Mouse (Mus musculus): Measurements from ENCODE around the gene Ubl5. TPM values are rescaled to one million over a fixed set of nuclear protein-coding genes. Genes with fewer than 3 reads are reported as not detected.
A peak's percentile ranks its signal among the peaks of the same experiment; 100 is the strongest.
"Not testable (repeated sequence)": the region's sequence is repeated elsewhere in the genome, so short reads cannot be mapped to it uniquely, and the experiment has no call there.

The Ubl5 gene
- polyA plus RNA-seq, 1 experiment from 2014 or later, result 578 TPM

- Histone ChIP-seq H3K36me3 (ENCODE audit: control insufficient read depth, insufficient read depth) (no peaks in the 10 kb centered on the region), H3K9me3 (ENCODE audit: control insufficient read depth) (no peaks in the 10 kb centered on the region), H3K27me3 (replicated peaks; ENCODE audit: control insufficient read depth, insufficient read depth, low read length) (0 out of 2 replicates have a peak, but pooled peaks cover 5% of the 10 kb centered on the region), H3K4me2 (replicated peaks; ENCODE audit: low read depth) (no peak overlapping the region), H3K4me1 (replicated peaks; ENCODE audit: control insufficient read depth, insufficient read depth, low read length) (no peaks in the 10 kb centered on the region), H3K9ac (ENCODE audit: low read depth, low read length) (no peak overlapping the region), H3K4me3 (ENCODE audit: low read depth, low read length) (no peak overlapping the region), H3K27ac (ENCODE audit: low read depth, low read length) (no peak overlapping the region)
- ATAC-seq, result no peak
- WGBS, result 38% methylated on average over 1 of the region's 1 CpGs
- no peak for TF ChIP-seq CTCF (IDR thresholded peaks at IDR 0.05; ENCODE audit: low read depth)
Observed at GRCm38 (mm10) chr9:20689403-20689802, 46.7 kb downstream of the Ubl5 start.

- Histone ChIP-seq H3K27ac (ENCODE audit: low read depth, low read length) (no peak overlapping the region), H3K4me3 (ENCODE audit: low read depth, low read length) (no peak overlapping the region), H3K27me3 (replicated peaks; ENCODE audit: control insufficient read depth, insufficient read depth, low read length) (0 out of 2 replicates have a peak, but pooled peaks cover 7% of the 10 kb centered on the region), H3K4me1 (replicated peaks; ENCODE audit: control insufficient read depth, insufficient read depth, low read length) (no peaks in the 10 kb centered on the region), H3K9me3 (ENCODE audit: control insufficient read depth) (no peaks in the 10 kb centered on the region), H3K9ac (ENCODE audit: low read depth, low read length) (no peak overlapping the region), H3K4me2 (replicated peaks; ENCODE audit: low read depth) (no peak overlapping the region), H3K36me3 (ENCODE audit: control insufficient read depth, insufficient read depth) (no peaks in the 10 kb centered on the region)
- no peak for TF ChIP-seq CTCF (IDR thresholded peaks at IDR 0.05; ENCODE audit: low read depth)
- WGBS, result 6% methylated on average over 4 of the region's 4 CpGs
- no peak for ATAC-seq
Observed at GRCm38 (mm10) chr9:20689913-20690312, 47.2 kb downstream of the Ubl5 start.

- not testable (repeated sequence) for ATAC-seq; H3K9ac ChIP-seq (ENCODE audit: low read depth, low read length); H3K4me2 ChIP-seq (replicated peaks; ENCODE audit: low read depth); H3K9me3 ChIP-seq (ENCODE audit: control insufficient read depth); H3K27me3 ChIP-seq (replicated peaks; ENCODE audit: control insufficient read depth, insufficient read depth, low read length); H3K27ac ChIP-seq (ENCODE audit: low read depth, low read length); H3K36me3 ChIP-seq (ENCODE audit: control insufficient read depth, insufficient read depth); H3K4me1 ChIP-seq (replicated peaks; ENCODE audit: control insufficient read depth, insufficient read depth, low read length); H3K4me3 ChIP-seq (ENCODE audit: low read depth, low read length)
- 74% methylated on average over 2 of the region's 2 CpGs for WGBS
Observed at GRCm38 (mm10) chr9:20690449-20690848, 47.8 kb downstream of the Ubl5 start.

GRCm38 (mm10) chr9:20692863-20693262 is 50.2 kb downstream of the Ubl5 start:
- Histone ChIP-seq H3K4me2 (replicated peaks; ENCODE audit: low read depth) (no peak overlapping the region), H3K4me1 (replicated peaks; ENCODE audit: control insufficient read depth, insufficient read depth, low read length) (no peaks in the 10 kb centered on the region), H3K36me3 (ENCODE audit: control insufficient read depth, insufficient read depth) (no peaks in the 10 kb centered on the region), H3K4me3 (ENCODE audit: low read depth, low read length) (no peak overlapping the region), H3K27ac (ENCODE audit: low read depth, low read length) (no peak overlapping the region), H3K9me3 (ENCODE audit: control insufficient read depth) (no peaks in the 10 kb centered on the region), H3K27me3 (replicated peaks; ENCODE audit: control insufficient read depth, insufficient read depth, low read length) (0 out of 2 replicates have a peak, but pooled peaks cover 7% of the 10 kb centered on the region), H3K9ac (ENCODE audit: low read depth, low read length) (no peak overlapping the region)
- TF ChIP-seq CTCF (IDR thresholded peaks at IDR 0.05; ENCODE audit: low read depth), result no peak
- 86% methylated on average over 3 of the region's 3 CpGs for whole genome bisulfite sequencing
- ATAC-seq, result no peak

- Histone ChIP-seq H3K36me3 (ENCODE audit: control insufficient read depth, insufficient read depth) (no peaks in the 10 kb centered on the region), H3K4me2 (replicated peaks; ENCODE audit: low read depth) (peak overlapping the region; percentile 56), H3K9me3 (ENCODE audit: control insufficient read depth) (no peaks in the 10 kb centered on the region), H3K9ac (ENCODE audit: low read depth, low read length) (no peak overlapping the region), H3K4me1 (replicated peaks; ENCODE audit: control insufficient read depth, insufficient read depth, low read length) (no peaks in the 10 kb centered on the region), H3K27ac (ENCODE audit: low read depth, low read length) (no peak overlapping the region), H3K27me3 (replicated peaks; ENCODE audit: control insufficient read depth, insufficient read depth, low read length) (0 out of 2 replicates have a peak, but pooled peaks cover 7% of the 10 kb centered on the region), H3K4me3 (ENCODE audit: low read depth, low read length) (peak overlapping the region; percentile 24)
- TF ChIP-seq CTCF (IDR thresholded peaks at IDR 0.05; ENCODE audit: low read depth), result no peak
- no peak for ATAC-seq
- WGBS, result 7% methylated on average over 25 of the region's 25 CpGs
Observed at GRCm38 (mm10) chr9:20694721-20695235, 52.1 kb downstream of the Ubl5 start.

DNA sequence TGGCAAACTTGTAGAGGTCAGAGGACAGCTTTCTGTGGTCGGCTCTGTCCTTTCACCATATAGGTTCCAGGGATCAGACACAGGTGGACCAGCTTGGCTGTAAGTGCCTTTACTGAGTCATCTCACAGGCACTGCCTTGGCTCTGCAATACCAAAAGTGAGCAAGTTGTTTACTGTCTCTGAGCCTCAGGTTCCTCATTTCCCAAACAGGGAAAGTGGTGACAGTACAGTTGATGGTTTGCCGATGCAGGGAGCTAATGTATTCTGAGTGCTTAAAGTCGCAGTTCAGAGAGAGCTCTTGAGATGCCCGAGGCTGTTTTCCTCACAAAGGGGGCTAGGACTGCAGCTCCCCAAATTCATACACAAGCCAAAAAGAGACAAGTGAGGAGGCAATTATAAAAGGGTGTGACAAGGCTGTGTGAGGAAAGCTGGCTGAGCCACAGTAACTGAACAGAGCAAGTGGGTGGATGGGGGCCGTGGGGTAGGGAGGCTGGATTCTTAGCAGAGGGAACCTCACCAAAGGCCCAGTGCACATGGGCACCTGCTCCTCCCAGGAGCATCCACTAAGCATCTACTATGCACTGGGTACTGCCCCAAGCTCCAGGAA is 53.5 kb downstream of the Ubl5 start:
- Histone ChIP-seq H3K36me3 (ENCODE audit: control insufficient read depth, insufficient read depth) (no peaks in the 10 kb centered on the region), H3K27me3 (replicated peaks; ENCODE audit: control insufficient read depth, insufficient read depth, low read length) (0 out of 2 replicates have a peak, but pooled peaks cover 7% of the 10 kb centered on the region), H3K4me1 (replicated peaks; ENCODE audit: control insufficient read depth, insufficient read depth, low read length) (no peaks in the 10 kb centered on the region), H3K9me3 (ENCODE audit: control insufficient read depth) (no peaks in the 10 kb centered on the region), H3K4me2 (replicated peaks; ENCODE audit: low read depth) (no peak overlapping the region), H3K4me3 (ENCODE audit: low read depth, low read length) (no peak overlapping the region), H3K9ac (ENCODE audit: low read depth, low read length) (no peak overlapping the region), H3K27ac (ENCODE audit: low read depth, low read length) (no peak overlapping the region)
- ATAC-seq, result no peak
- WGBS, result 71% methylated on average over 5 of the region's 5 CpGs
- no peak for TF ChIP-seq CTCF (IDR thresholded peaks at IDR 0.05; ENCODE audit: low read depth)

Other genes starting within 250 kb of the Ubl5 start
- 5.3 and 5.6 TPM in 2 replicates for gene Zfp26, start 182.7 kb upstream of the Ubl5 start, polyA plus RNA-seq (2015; fragmentation: Nextera tagmentation; extraction: Ambion mirVana)
- 8.5 and 9.4 TPM in 2 replicates for gene Zfp426, start 150.1 kb upstream of the Ubl5 start, polyA plus RNA-seq (2015; fragmentation: Nextera tagmentation; extraction: Ambion mirVana)
- gene Zfp266, start 121.5 kb upstream of the Ubl5 start, polyA plus RNA-seq (2015; fragmentation: Nextera tagmentation; extraction: Ambion mirVana), result 17.5 and 22.1 TPM in 2 replicates
- gene Zfp846, start 61.6 kb upstream of the Ubl5 start, polyA plus RNA-seq (2015; fragmentation: Nextera tagmentation; extraction: Ambion mirVana), result 5.2 and 5.7 TPM in 2 replicates
- 7.4 and 7.6 TPM in 2 replicates for gene Fbxl12, start 1.9 kb downstream of the Ubl5 start, polyA plus RNA-seq (2015; fragmentation: Nextera tagmentation; extraction: Ambion mirVana)
- gene Pin1, start 9.2 kb downstream of the Ubl5 start, polyA plus RNA-seq (2015; fragmentation: Nextera tagmentation; extraction: Ambion mirVana), result 27.1 and 27.2 TPM in 2 replicates
- 3.7 and 4.1 TPM in 2 replicates for gene Olfm2, start 103.5 kb downstream of the Ubl5 start, polyA plus RNA-seq (2015; fragmentation: Nextera tagmentation; extraction: Ambion mirVana)
- gene Col5a3, start 172.2 kb downstream of the Ubl5 start, polyA plus RNA-seq (2015; fragmentation: Nextera tagmentation; extraction: Ambion mirVana), result 1.2 and 1.9 TPM in 2 replicates
- not detected in 2 replicates for gene Rdh8, start 175.6 kb downstream of the Ubl5 start, polyA plus RNA-seq (2015; fragmentation: Nextera tagmentation; extraction: Ambion mirVana)
- 4.9 and 5.6 TPM in 2 replicates for gene A230050P20Rik, start 225.8 kb downstream of the Ubl5 start, polyA plus RNA-seq (2015; fragmentation: Nextera tagmentation; extraction: Ambion mirVana)
- gene Angptl6, start 236.8 kb downstream of the Ubl5 start, polyA plus RNA-seq (2015; fragmentation: Nextera tagmentation; extraction: Ambion mirVana), result 9.4 and 9.8 TPM in 2 replicates
- gene Ppan, start 245.3 kb downstream of the Ubl5 start, polyA plus RNA-seq (2015; fragmentation: Nextera tagmentation; extraction: Ambion mirVana), result 18.7 and 21.4 TPM in 2 replicates

Data from intestine, postnatal 0 days (tissue).